Mouse (Mus musculus): Measurements from ENCODE around the gene Gm45717. TPM values are rescaled to one million over a fixed set of nuclear protein-coding genes. Genes with fewer than 3 reads are reported as not detected.

The Gm45717 gene
- total and polyA plus RNA-seq, 3 experiments, result not detected

DNA sequence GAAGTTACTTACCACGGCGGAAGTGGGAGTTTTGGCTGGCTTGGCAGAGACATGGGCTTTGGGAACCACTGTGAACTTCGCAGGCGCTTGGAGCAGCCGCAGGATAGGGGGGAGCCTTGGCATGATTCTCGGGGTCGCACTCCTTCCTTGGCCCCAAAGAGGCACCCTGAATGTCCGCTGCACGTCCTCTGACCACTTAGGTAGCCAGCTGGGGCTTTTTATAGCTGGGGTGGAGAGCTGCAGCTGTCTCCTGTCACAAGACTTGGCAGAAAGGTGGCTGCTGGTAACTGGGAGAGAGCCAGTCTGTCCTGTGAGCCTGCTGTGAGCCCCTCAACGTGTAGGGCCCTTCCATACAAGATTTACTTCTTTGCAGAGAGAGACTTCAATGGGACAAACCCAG, 55.5 kb downstream of the Gm45717 start, which contains the start of gene Cox8b:
Gene Cox8b (minus strand): TSS at position 227 of the 400 bp plus-strand sequence.
- Histone ChIP-seq H3K9ac (ENCODE audit: control insufficient read depth, low read depth, low read length, poor library complexity, severe bottlenecking) (no peak within 1 kb of the TSS), H3K4me1 (ENCODE audit: control insufficient read depth in 1 of 2, insufficient read depth in 2 of 2, low read length in 2 of 2) (no peaks in the 10 kb centered on the region), H3K79me2 (ENCODE audit: control insufficient read depth, insufficient read depth, low read length, poor library complexity) (no peaks in the 10 kb centered on the region), H3K27me3 (ENCODE audit: control insufficient read depth in 1 of 2, insufficient read depth in 2 of 2, low read length in 2 of 2) (no peaks in the 10 kb centered on the region), H3K4me3 (ENCODE audit: control insufficient read depth in 1 of 2, insufficient read depth in 1 of 2, low read depth in 2 of 2, low read length in 2 of 2) (no peak within 1 kb of the TSS), H3K27ac (ENCODE audit: control insufficient read depth, low read depth, low read length) (no peak within 1 kb of the TSS), H3K9me3 (replicated peaks; ENCODE audit: insufficient read depth, low read length) (no peaks in the 10 kb centered on the region), H3K36me3 (ENCODE audit: control insufficient read depth in 1 of 2, insufficient read depth in 2 of 2, low read length in 2 of 2) (no peaks in the 10 kb centered on the region)
- DNase-seq (ENCODE audit: low read depth, low spot score), result no peak
- TF ChIP-seq HCFC1 (IDR thresholded peaks at IDR 0.05; ENCODE audit: low read depth, low read length) (no peak), GATA1 (IDR thresholded peaks at IDR 0.05; ENCODE audit: low read depth, low read length) (no peak), MXI1 (IDR thresholded peaks at IDR 0.05; ENCODE audit: low read depth, low read length) (no peak), POLR2AphosphoS5 (IDR thresholded peaks at IDR 0.05; ENCODE audit: borderline replicate concordance, low read depth, low read length) (no peak), E2F4 (IDR thresholded peaks at IDR 0.05; ENCODE audit: borderline replicate concordance, low read depth, low read length) (no peak), USF1 (IDR thresholded peaks at IDR 0.05; ENCODE audit: low read depth, low read length) (no peak), TAL1 (IDR thresholded peaks at IDR 0.05; ENCODE audit: low read length) (no peak), RCOR1 (IDR thresholded peaks at IDR 0.05; ENCODE audit: low read depth, low read length) (no peak), MAX (IDR thresholded peaks at IDR 0.05; ENCODE audit: low read length) (no peak)

Other genes starting within 250 kb of the Gm45717 start
- gene Cyp2e1, start 192.2 kb downstream of the Gm45717 start, total RNA-seq (2012; rRNA removed), result not detected in 2 replicates
- gene Cyp2e1, start 192.2 kb downstream of the Gm45717 start, polyA plus RNA-seq (2012; ENCODE audit: insufficient read depth in 1 of 2, insufficient read length in 2 of 2, low read depth in 1 of 2, low replicate concordance in 2 of 2, missing spikeins in 1 of 2), result not detected
- gene Syce1, start 168.1 kb downstream of the Gm45717 start, total RNA-seq (2012; rRNA removed), result not detected in 2 replicates
- gene Syce1, start 168.1 kb downstream of the Gm45717 start, polyA plus RNA-seq (2012; ENCODE audit: insufficient read depth in 1 of 2, insufficient read length in 2 of 2, low read depth in 1 of 2, low replicate concordance in 2 of 2, missing spikeins in 1 of 2), result not detected
- gene Zfp941, start 133.8 kb downstream of the Gm45717 start, total RNA-seq (2012; rRNA removed), result not detected in 2 replicates
- not detected for gene Zfp941, start 133.8 kb downstream of the Gm45717 start, polyA plus RNA-seq (2012; ENCODE audit: insufficient read depth in 1 of 2, insufficient read length in 2 of 2, low read depth in 1 of 2, low replicate concordance in 2 of 2, missing spikeins in 1 of 2)
- gene Urah, start 120.9 kb downstream of the Gm45717 start, total RNA-seq (2012; rRNA removed), result not detected in 2 replicates
- gene Urah, start 120.9 kb downstream of the Gm45717 start, polyA plus RNA-seq (2012; ENCODE audit: insufficient read depth in 1 of 2, insufficient read length in 2 of 2, low read depth in 1 of 2, low replicate concordance in 2 of 2, missing spikeins in 1 of 2), result not detected
- gene Scgb1c1, start 110.4 kb downstream of the Gm45717 start, total RNA-seq (2012; rRNA removed), result not detected in 2 replicates
- not detected for gene Scgb1c1, start 110.4 kb downstream of the Gm45717 start, polyA plus RNA-seq (2012; ENCODE audit: insufficient read depth in 1 of 2, insufficient read length in 2 of 2, low read depth in 1 of 2, low replicate concordance in 2 of 2, missing spikeins in 1 of 2)
- not detected in 2 replicates for gene Odf3, start 108.1 kb downstream of the Gm45717 start, total RNA-seq (2012; rRNA removed)
- gene Odf3, start 108.1 kb downstream of the Gm45717 start, polyA plus RNA-seq (2012; ENCODE audit: insufficient read depth in 1 of 2, insufficient read length in 2 of 2, low read depth in 1 of 2, low replicate concordance in 2 of 2, missing spikeins in 1 of 2), result not detected
- gene Gm45785, start 99.6 kb downstream of the Gm45717 start, total RNA-seq (2012; rRNA removed), result not detected in 2 replicates
- not detected for gene Gm45785, start 99.6 kb downstream of the Gm45717 start, polyA plus RNA-seq (2012; ENCODE audit: insufficient read depth in 1 of 2, insufficient read length in 2 of 2, low read depth in 1 of 2, low replicate concordance in 2 of 2, missing spikeins in 1 of 2)
- 44.5 and 52.3 TPM in 2 replicates for gene Ric8a, start 99.0 kb downstream of the Gm45717 start, total RNA-seq (2012; rRNA removed)
- 10 to 100 TPM in 1 of 2 experiments, not detected in 1; 63.4 TPM for gene Ric8a, start 99.0 kb downstream of the Gm45717 start, polyA plus RNA-seq (2012; ENCODE audit: insufficient read depth in 1 of 2, insufficient read length in 2 of 2, low read depth in 1 of 2, low replicate concordance in 2 of 2, missing spikeins in 1 of 2)
- 12.1 and 16.0 TPM in 2 replicates for gene Bet1l, start 98.4 kb downstream of the Gm45717 start, total RNA-seq (2012; rRNA removed)
- 10 to 100 TPM in 1 of 2 experiments, not detected in 1; 26.2 TPM for gene Bet1l, start 98.4 kb downstream of the Gm45717 start, polyA plus RNA-seq (2012; ENCODE audit: insufficient read depth in 1 of 2, insufficient read length in 2 of 2, low read depth in 1 of 2, low replicate concordance in 2 of 2, missing spikeins in 1 of 2)
- gene Psmd13, start 74.0 kb downstream of the Gm45717 start, total RNA-seq (2012; rRNA removed), result 165 and 191 TPM in 2 replicates
- 100 to 1,000 TPM in 1 of 2 experiments, not detected in 1; 215 TPM for gene Psmd13, start 74.0 kb downstream of the Gm45717 start, polyA plus RNA-seq (2012; ENCODE audit: insufficient read depth in 1 of 2, insufficient read length in 2 of 2, low read depth in 1 of 2, low replicate concordance in 2 of 2, missing spikeins in 1 of 2)
- gene Sirt3, start 73.6 kb downstream of the Gm45717 start, total RNA-seq (2012; rRNA removed), result 16.0 and 16.1 TPM in 2 replicates
- gene Sirt3, start 73.6 kb downstream of the Gm45717 start, polyA plus RNA-seq (2012; ENCODE audit: insufficient read depth in 1 of 2, insufficient read length in 2 of 2, low read depth in 1 of 2, low replicate concordance in 2 of 2, missing spikeins in 1 of 2), result 10 to 100 TPM in 1 of 2 experiments, not detected in 1; 19.5 TPM
- gene Cox8b, start 55.5 kb downstream of the Gm45717 start, total RNA-seq (2012; rRNA removed), result not detected in 2 replicates
- gene Cox8b, start 55.5 kb downstream of the Gm45717 start, polyA plus RNA-seq (2012; ENCODE audit: insufficient read depth in 1 of 2, insufficient read length in 2 of 2, low read depth in 1 of 2, low replicate concordance in 2 of 2, missing spikeins in 1 of 2), result not detected
- gene Nlrp6, start 35.0 kb downstream of the Gm45717 start, total RNA-seq (2012; rRNA removed), result not detected in 2 replicates
- not detected for gene Nlrp6, start 35.0 kb downstream of the Gm45717 start, polyA plus RNA-seq (2012; ENCODE audit: insufficient read depth in 1 of 2, insufficient read length in 2 of 2, low read depth in 1 of 2, low replicate concordance in 2 of 2, missing spikeins in 1 of 2)
- gene Pgghg, start 14.5 kb downstream of the Gm45717 start, total RNA-seq (2012; rRNA removed), result 3.0 and 3.2 TPM in 2 replicates
- gene Pgghg, start 14.5 kb downstream of the Gm45717 start, polyA plus RNA-seq (2012; ENCODE audit: insufficient read depth in 1 of 2, insufficient read length in 2 of 2, low read depth in 1 of 2, low replicate concordance in 2 of 2, missing spikeins in 1 of 2), result 1 to 10 TPM in 1 of 2 experiments, not detected in 1; 7.2 TPM
- 0.31 TPM in 1 of 2 replicates, not detected in the other for gene Ifitm5, start 5.6 kb downstream of the Gm45717 start, total RNA-seq (2012; rRNA removed)
- gene Ifitm5, start 5.6 kb downstream of the Gm45717 start, polyA plus RNA-seq (2012; ENCODE audit: insufficient read depth in 1 of 2, insufficient read length in 2 of 2, low read depth in 1 of 2, low replicate concordance in 2 of 2, missing spikeins in 1 of 2), result 1 to 10 TPM in 1 of 2 experiments, not detected in 1; 1.1 TPM
- 177 and 213 TPM in 2 replicates for gene Ifitm2, start 50 bp upstream of the Gm45717 start, total RNA-seq (2012; rRNA removed)
- 100 to 1,000 TPM in 1 of 2 experiments, not detected in 1; 317 TPM for gene Ifitm2, start 50 bp upstream of the Gm45717 start, polyA plus RNA-seq (2012; ENCODE audit: insufficient read depth in 1 of 2, insufficient read length in 2 of 2, low read depth in 1 of 2, low replicate concordance in 2 of 2, missing spikeins in 1 of 2)
- gene Ifitm1, start 11.3 kb upstream of the Gm45717 start, total RNA-seq (2012; rRNA removed), result 0.23 TPM in 1 of 2 replicates, not detected in the other
- not detected for gene Ifitm1, start 11.3 kb upstream of the Gm45717 start, polyA plus RNA-seq (2012; ENCODE audit: insufficient read depth in 1 of 2, insufficient read length in 2 of 2, low read depth in 1 of 2, low replicate concordance in 2 of 2, missing spikeins in 1 of 2)
- gene Ifitm3, start 54.8 kb upstream of the Gm45717 start, total RNA-seq (2012; rRNA removed), result 4.2 and 6.4 TPM in 2 replicates
- 10 to 100 TPM in 1 of 2 experiments, not detected in 1; 12.8 TPM for gene Ifitm3, start 54.8 kb upstream of the Gm45717 start, polyA plus RNA-seq (2012; ENCODE audit: insufficient read depth in 1 of 2, insufficient read length in 2 of 2, low read depth in 1 of 2, low replicate concordance in 2 of 2, missing spikeins in 1 of 2)
- not detected in 2 replicates for gene Ifitm6, start 62.0 kb upstream of the Gm45717 start, total RNA-seq (2012; rRNA removed)
- not detected for gene Ifitm6, start 62.0 kb upstream of the Gm45717 start, polyA plus RNA-seq (2012; ENCODE audit: insufficient read depth in 1 of 2, insufficient read length in 2 of 2, low read depth in 1 of 2, low replicate concordance in 2 of 2, missing spikeins in 1 of 2)
- gene Gm17387, start 73.2 kb upstream of the Gm45717 start, total RNA-seq (2012; rRNA removed), result not detected in 2 replicates
- gene Gm17387, start 73.2 kb upstream of the Gm45717 start, polyA plus RNA-seq (2012; ENCODE audit: insufficient read depth in 1 of 2, insufficient read length in 2 of 2, low read depth in 1 of 2, low replicate concordance in 2 of 2, missing spikeins in 1 of 2), result not detected
- gene B4galnt4, start 105.2 kb upstream of the Gm45717 start, total RNA-seq (2012; rRNA removed), result 0.78 and 0.81 TPM in 2 replicates
- 1 to 10 TPM in 1 of 2 experiments, not detected in 1; 8.0 TPM for gene B4galnt4, start 105.2 kb upstream of the Gm45717 start, polyA plus RNA-seq (2012; ENCODE audit: insufficient read depth in 1 of 2, insufficient read length in 2 of 2, low read depth in 1 of 2, low replicate concordance in 2 of 2, missing spikeins in 1 of 2)
- gene Pkp3, start 122.3 kb upstream of the Gm45717 start, total RNA-seq (2012; rRNA removed), result not detected in 2 replicates
- gene Pkp3, start 122.3 kb upstream of the Gm45717 start, polyA plus RNA-seq (2012; ENCODE audit: insufficient read depth in 1 of 2, insufficient read length in 2 of 2, low read depth in 1 of 2, low replicate concordance in 2 of 2, missing spikeins in 1 of 2), result not detected
- gene Sigirr, start 144.6 kb upstream of the Gm45717 start, total RNA-seq (2012; rRNA removed), result 8.3 and 8.6 TPM in 2 replicates
- gene Sigirr, start 144.6 kb upstream of the Gm45717 start, polyA plus RNA-seq (2012; ENCODE audit: insufficient read depth in 1 of 2, insufficient read length in 2 of 2, low read depth in 1 of 2, low replicate concordance in 2 of 2, missing spikeins in 1 of 2), result 10 to 100 TPM in 1 of 2 experiments, not detected in 1; 17.5 TPM
- gene Ano9, start 161.9 kb upstream of the Gm45717 start, total RNA-seq (2012; rRNA removed), result 0.08 TPM in 1 of 2 replicates, not detected in the other
- under 1 TPM in 1 of 2 experiments, not detected in 1; 0.03 TPM for gene Ano9, start 161.9 kb upstream of the Gm45717 start, polyA plus RNA-seq (2012; ENCODE audit: insufficient read depth in 1 of 2, insufficient read length in 2 of 2, low read depth in 1 of 2, low replicate concordance in 2 of 2, missing spikeins in 1 of 2)
- 12.2 and 16.9 TPM in 2 replicates for gene Ptdss2, start 166.4 kb upstream of the Gm45717 start, total RNA-seq (2012; rRNA removed)
- gene Ptdss2, start 166.4 kb upstream of the Gm45717 start, polyA plus RNA-seq (2012; ENCODE audit: insufficient read depth in 1 of 2, insufficient read length in 2 of 2, low read depth in 1 of 2, low replicate concordance in 2 of 2, missing spikeins in 1 of 2), result 10 to 100 TPM in 1 of 2 experiments, not detected in 1; 44.9 TPM
- 69.6 and 71.4 TPM in 2 replicates for gene Rnh1, start 216.9 kb upstream of the Gm45717 start, total RNA-seq (2012; rRNA removed)
- 10 to 100 TPM in 1 of 2 experiments, not detected in 1; 94.5 TPM for gene Rnh1, start 216.9 kb upstream of the Gm45717 start, polyA plus RNA-seq (2012; ENCODE audit: insufficient read depth in 1 of 2, insufficient read length in 2 of 2, low read depth in 1 of 2, low replicate concordance in 2 of 2, missing spikeins in 1 of 2)
- 137 and 183 TPM in 2 replicates for gene Hras, start 238.1 kb upstream of the Gm45717 start, total RNA-seq (2012; rRNA removed)
- gene Hras, start 238.1 kb upstream of the Gm45717 start, polyA plus RNA-seq (2012; ENCODE audit: insufficient read depth in 1 of 2, insufficient read length in 2 of 2, low read depth in 1 of 2, low replicate concordance in 2 of 2, missing spikeins in 1 of 2), result 100 to 1,000 TPM in 1 of 2 experiments, not detected in 1; 149 TPM
- gene Lrrc56, start 238.2 kb upstream of the Gm45717 start, total RNA-seq (2012; rRNA removed), result 1.0 and 1.6 TPM in 2 replicates
- gene Lrrc56, start 238.2 kb upstream of the Gm45717 start, polyA plus RNA-seq (2012; ENCODE audit: insufficient read depth in 1 of 2, insufficient read length in 2 of 2, low read depth in 1 of 2, low replicate concordance in 2 of 2, missing spikeins in 1 of 2), result 1 to 10 TPM in 1 of 2 experiments, not detected in 1; 5.5 TPM